Mouse (Mus musculus) embryonic facial prominence, embryonic 15.5 days (tissue): ENCODE measurements at regions not wholly inside any gene's neighbourhood (a gene's known extent, or its start where the extent isn't known, plus 50 kb on each side); places are given as distances from the start of the nearest gene placed in this dataset.

Experiments
- ATAC-seq: fragments of 200-750 bp; cut with Nextera tagmentation; 2 replicates; pipeline ENCODE4 v1.8.0; 2017; ENCODE audit warnings: low read depth, moderate TSS enrichment; ENCODE audit not compliant: insufficient number of reproducible peaks, low FRiP score, low TSS enrichment
- H3K27ac ChIP-seq: fragments of 300-500 bp; sonication (generic); replicated peaks from 2 replicates; pipeline ENCODE4 v1.5.1; 2015; ENCODE audit warnings: mild to moderate bottlenecking, inconsistent platforms
- H3K27me3 ChIP-seq: fragments of 300-500 bp; sonication (generic); 2 replicates; pipeline ENCODE4 v1.6.1; 2015; ENCODE audit warnings: inconsistent platforms
- H3K36me3 ChIP-seq: fragments of 300-500 bp; sonication (generic); 2 replicates; pipeline ENCODE4 v1.6.1; 2015; ENCODE audit warnings: mild to moderate bottlenecking, inconsistent platforms
- H3K4me1 ChIP-seq: fragments of 300-500 bp; sonication (generic); 2 replicates; pipeline ENCODE4 v1.6.1; 2015; ENCODE audit warnings: inconsistent platforms
- H3K4me2 ChIP-seq: fragments of 300-500 bp; sonication (generic); replicated peaks from 2 replicates; pipeline ENCODE4 v1.6.1; 2015; ENCODE audit warnings: mild to moderate bottlenecking, inconsistent platforms
- H3K4me3 ChIP-seq: fragments of 300-500 bp; sonication (generic); replicated peaks from 2 replicates; pipeline ENCODE4 v1.5.1; 2015; ENCODE audit warnings: mild to moderate bottlenecking, inconsistent platforms
- H3K9ac ChIP-seq: fragments of 300-500 bp; sonication (generic); 2 replicates; pipeline ENCODE4 v1.6.1; 2015; ENCODE audit warnings: inconsistent platforms
- H3K9me3 ChIP-seq: fragments of 300-500 bp; sonication (generic); replicated peaks from 2 replicates; pipeline ENCODE4 v1.6.1; 2016; ENCODE audit warnings: inconsistent platforms
- WGBS: fragments of 180-500 bp; shearing (Covaris S2); methylation state at CpG from one replicate; pipeline ENCODE4 v1.1.7; 2015; 5-methylcytosine and 5-hydroxymethylcytosine counted together

DNA sequence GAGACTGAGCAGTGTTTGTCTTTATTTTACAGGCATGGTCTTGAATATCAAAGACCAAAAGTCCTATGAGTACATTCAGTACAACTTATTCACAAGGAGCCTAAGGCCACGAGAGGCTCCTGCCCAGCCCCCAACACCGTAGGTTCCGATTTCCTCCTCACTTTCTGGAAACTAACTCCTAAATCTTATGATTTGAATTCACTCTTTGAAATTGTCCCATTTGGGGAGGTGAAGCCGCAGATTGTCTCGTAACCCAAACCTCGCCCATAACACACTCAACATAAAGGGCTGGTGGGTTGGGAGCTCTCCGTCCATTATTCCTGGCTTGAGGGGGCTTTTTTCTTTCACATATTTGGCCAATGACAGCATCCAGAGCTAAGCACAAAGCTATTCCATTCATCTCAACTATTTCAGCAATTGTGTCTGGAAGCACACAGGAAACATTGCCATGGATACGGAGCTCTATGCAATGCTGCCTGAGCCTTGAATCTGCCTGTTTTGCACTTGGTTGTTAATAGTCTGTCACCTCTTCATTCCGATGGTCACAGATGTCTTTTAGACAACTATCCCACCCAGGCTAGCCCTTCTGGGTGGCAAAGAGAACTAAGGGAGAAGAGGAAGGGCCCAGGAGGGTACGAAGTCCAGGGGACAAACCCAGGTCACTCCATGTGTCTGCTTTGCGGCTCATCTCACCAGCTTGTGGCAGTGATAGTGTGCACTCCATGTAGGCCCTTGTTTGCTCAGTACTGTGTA, 86.6 kb downstream of the Irs2 start:
- ATAC-seq, result no peak; the same call in 1 of the 2 replicates
- no peaks in the 10 kb centered on the region for H3K36me3 ChIP-seq
- H3K27ac ChIP-seq, result no peak overlapping the region
- 44% methylated on average over 11 of the region's 11 CpGs for WGBS
- H3K9me3 ChIP-seq, result no peaks in the 10 kb centered on the region
- H3K9ac ChIP-seq, result no peak overlapping the region
- H3K4me2 ChIP-seq, result no peak overlapping the region
- H3K4me3 ChIP-seq, result no peak overlapping the region
- peaks cover 51% of the 10 kb centered on the region for H3K4me1 ChIP-seq
- 0 out of 2 replicates have a peak, but pooled peaks cover 4% of the 10 kb centered on the region for H3K27me3 ChIP-seq

DNA sequence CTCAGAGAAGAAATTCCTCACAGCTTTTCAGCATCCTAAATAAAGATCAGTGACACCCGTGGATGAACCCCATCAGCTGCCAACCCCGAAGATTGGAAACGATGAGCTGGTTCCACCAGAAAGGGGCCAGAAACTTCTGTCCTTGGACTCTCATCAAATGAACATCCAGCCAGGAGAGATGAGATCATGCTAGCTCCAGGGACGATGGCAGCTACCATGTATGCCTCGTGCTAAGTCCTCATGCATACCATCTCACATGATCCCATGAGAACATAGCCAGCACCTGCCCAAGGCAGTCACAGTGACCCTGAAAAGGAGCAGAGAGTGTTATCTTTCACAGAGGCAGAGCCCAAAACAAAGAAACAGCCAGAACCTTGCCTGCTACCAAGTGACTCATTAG, 88.6 kb downstream of the Irs2 start:
- Histone ChIP-seq H3K36me3 (no peaks in the 10 kb centered on the region), H3K9ac (no peak overlapping the region), H3K4me2 (no peak overlapping the region), H3K27me3 (0 out of 2 replicates have a peak, but pooled peaks cover 4% of the 10 kb centered on the region), H3K9me3 (no peaks in the 10 kb centered on the region), H3K4me1 (peaks cover 31% of the 10 kb centered on the region), H3K4me3 (no peak overlapping the region), H3K27ac (no peak overlapping the region)
- no peak for ATAC-seq
- WGBS, result 74% methylated on average over 5 of the region's 5 CpGs

DNA sequence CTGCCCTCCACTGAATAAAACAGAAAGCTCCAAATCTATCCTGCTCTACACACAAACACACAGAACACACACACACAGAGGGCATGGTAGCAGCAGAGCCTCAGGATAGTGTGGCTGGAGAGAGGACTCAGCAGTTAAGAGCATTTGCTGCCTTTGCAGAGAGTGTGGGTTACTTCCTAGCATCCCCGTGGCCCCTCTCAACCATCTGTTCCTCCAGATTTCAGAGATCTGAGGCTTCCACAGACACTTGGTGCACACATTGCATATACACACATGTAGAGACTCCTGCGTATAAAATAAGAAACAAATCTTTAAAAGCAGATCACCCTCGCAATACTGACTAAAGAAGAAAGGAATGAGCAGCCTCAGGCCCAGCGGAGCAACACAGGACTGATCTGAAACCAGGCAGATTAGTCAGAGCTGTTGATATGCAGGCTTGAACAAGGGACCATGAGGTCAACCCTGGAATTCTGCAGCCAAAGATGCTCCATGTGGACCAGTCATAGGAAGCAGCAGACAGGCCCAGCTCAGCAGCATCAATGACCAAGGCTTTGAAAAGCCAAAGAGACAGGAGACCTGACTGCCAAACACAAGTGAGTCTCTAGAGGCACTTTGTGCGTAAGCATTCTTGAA, 89.7 kb downstream of the Irs2 start:
- H3K27ac ChIP-seq, result no peak overlapping the region
- H3K4me1 ChIP-seq, result peaks cover 21% of the 10 kb centered on the region
- H3K4me3 ChIP-seq, result no peak overlapping the region
- no peak overlapping the region for H3K4me2 ChIP-seq
- ATAC-seq, result no peak
- H3K9me3 ChIP-seq, result no peaks in the 10 kb centered on the region
- H3K9ac ChIP-seq, result no peak overlapping the region
- H3K27me3 ChIP-seq, result 0 out of 2 replicates have a peak, but pooled peaks cover 4% of the 10 kb centered on the region
- WGBS, result 60% methylated on average over 5 of the region's 5 CpGs
- no peaks in the 10 kb centered on the region for H3K36me3 ChIP-seq

DNA sequence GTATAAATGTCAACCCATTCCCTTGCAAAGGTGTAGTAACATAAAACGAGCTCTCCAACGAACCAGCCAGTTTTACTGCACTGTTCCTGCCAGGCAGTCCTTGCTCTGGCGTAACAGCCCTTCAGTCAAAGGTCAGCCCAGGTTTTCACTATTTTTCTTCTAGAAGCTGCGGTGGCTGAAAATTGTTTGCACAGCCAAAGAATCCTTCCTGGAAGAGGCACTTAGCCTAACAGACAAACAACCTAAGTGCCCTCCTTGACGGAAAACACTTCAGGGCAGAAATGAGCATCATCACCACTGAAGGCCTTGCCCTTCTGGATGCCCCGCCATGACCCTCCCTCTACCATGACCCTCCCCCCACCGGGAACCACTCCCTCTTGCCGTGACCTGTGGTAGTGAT, 93.6 kb downstream of the Irs2 start:
- 80% methylated on average over 8 of the region's 8 CpGs for WGBS
- no peak for ATAC-seq
- H3K4me1 ChIP-seq, result 0 out of 2 replicates have a peak, but pooled peaks cover 2% of the 10 kb centered on the region

DNA sequence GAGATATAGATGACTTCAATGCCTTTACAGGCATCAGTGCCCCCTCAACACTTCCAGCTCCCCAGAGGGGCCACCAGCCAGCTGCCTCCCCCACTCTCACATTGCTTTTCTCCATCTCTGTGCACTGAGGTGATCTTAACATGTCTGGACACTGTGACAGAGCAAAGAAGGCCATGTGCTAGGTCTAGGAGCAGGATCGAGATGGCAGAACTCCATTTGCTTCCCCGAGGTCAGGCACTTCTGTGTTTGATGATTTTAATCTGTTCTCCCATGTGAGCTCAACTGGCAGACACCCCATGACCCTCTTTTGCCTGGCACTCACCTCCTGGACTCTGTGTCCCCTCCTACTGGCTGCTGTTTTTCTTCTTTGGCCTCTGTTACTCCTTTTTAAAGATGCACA, 95.8 kb downstream of the Irs2 start:
- WGBS, result 62% methylated on average over 2 of the region's 2 CpGs
- no peak overlapping the region for H3K4me2 ChIP-seq
- H3K4me1 ChIP-seq, result 0 out of 2 replicates have a peak, but pooled peaks cover 2% of the 10 kb centered on the region

More for the DNA sequence above, 93.6 kb downstream of the Irs2 start:
- Histone ChIP-seq H3K4me2 (no peak overlapping the region), H3K4me3 (no peak overlapping the region), H3K9me3 (no peaks in the 10 kb centered on the region), H3K36me3 (no peaks in the 10 kb centered on the region), H3K9ac (no peak overlapping the region), H3K27me3 (0 out of 2 replicates have a peak, but pooled peaks cover 6% of the 10 kb centered on the region), H3K27ac (no peak overlapping the region)

DNA sequence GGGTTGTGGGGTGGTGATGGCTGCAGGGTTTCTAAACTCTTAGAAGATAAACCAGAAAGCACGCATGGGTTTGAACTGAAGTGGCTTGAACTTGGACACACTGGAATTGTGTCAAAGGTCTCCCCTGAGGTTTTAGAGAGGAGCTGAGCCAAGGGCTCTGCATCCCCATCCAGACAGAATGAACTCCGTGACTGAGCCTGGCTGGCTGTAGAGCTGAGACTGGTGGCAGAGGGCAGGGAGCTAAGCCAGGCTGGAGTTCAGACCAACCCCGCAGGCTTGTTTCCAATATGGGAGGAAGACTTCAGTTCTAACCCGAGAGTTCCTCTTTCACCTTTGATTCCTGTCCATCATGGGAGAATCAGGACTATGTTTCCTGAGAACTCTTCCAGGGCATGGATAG, 96.9 kb downstream of the Irs2 start:
- no peak for ATAC-seq
- Histone ChIP-seq H3K4me2 (no peak overlapping the region), H3K27me3 (0 out of 2 replicates have a peak, but pooled peaks cover 2% of the 10 kb centered on the region), H3K4me1 (0 out of 2 replicates have a peak, but pooled peaks cover 2% of the 10 kb centered on the region), H3K36me3 (no peaks in the 10 kb centered on the region), H3K9ac (no peak overlapping the region), H3K4me3 (no peak overlapping the region), H3K9me3 (no peaks in the 10 kb centered on the region), H3K27ac (no peak overlapping the region)
- 88% methylated on average over 4 of the region's 4 CpGs for WGBS

More for the DNA sequence above, 95.8 kb downstream of the Irs2 start:
- Histone ChIP-seq H3K27me3 (0 out of 2 replicates have a peak, but pooled peaks cover 2% of the 10 kb centered on the region), H3K36me3 (no peaks in the 10 kb centered on the region), H3K27ac (no peak overlapping the region), H3K4me3 (no peak overlapping the region), H3K9me3 (no peaks in the 10 kb centered on the region), H3K9ac (no peak overlapping the region)
- ATAC-seq, result no peak

DNA sequence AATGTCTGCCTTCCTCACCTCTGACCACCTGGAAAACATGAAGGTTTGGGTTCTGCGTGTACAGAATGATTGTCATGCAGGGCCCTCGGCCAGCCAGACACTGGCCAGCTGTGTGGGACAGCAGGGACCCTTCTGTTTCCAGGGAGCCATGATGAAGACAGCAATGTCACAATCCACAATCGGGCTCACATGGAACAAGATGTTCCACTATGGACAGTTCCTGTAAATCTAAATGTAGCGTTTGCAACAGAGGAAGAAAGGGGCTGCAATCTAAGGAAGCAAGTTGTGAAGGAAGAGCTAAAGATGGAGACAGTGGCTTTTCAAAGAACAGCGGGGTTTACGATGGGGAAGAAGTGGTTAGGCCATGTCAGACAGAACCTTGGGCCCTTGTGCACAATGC, 97.3 kb downstream of the Irs2 start:
- H3K4me1 ChIP-seq, result 0 out of 2 replicates have a peak, but pooled peaks cover 2% of the 10 kb centered on the region
- no peak overlapping the region for H3K27ac ChIP-seq
- no peaks in the 10 kb centered on the region for H3K9me3 ChIP-seq
- no peak for ATAC-seq
- no peak overlapping the region for H3K4me3 ChIP-seq
- H3K36me3 ChIP-seq, result no peaks in the 10 kb centered on the region
- H3K4me2 ChIP-seq, result no peak overlapping the region
- 80% methylated on average over 6 of the region's 6 CpGs for WGBS
- no peak overlapping the region for H3K9ac ChIP-seq
- 0 out of 2 replicates have a peak, but pooled peaks cover 2% of the 10 kb centered on the region for H3K27me3 ChIP-seq

DNA sequence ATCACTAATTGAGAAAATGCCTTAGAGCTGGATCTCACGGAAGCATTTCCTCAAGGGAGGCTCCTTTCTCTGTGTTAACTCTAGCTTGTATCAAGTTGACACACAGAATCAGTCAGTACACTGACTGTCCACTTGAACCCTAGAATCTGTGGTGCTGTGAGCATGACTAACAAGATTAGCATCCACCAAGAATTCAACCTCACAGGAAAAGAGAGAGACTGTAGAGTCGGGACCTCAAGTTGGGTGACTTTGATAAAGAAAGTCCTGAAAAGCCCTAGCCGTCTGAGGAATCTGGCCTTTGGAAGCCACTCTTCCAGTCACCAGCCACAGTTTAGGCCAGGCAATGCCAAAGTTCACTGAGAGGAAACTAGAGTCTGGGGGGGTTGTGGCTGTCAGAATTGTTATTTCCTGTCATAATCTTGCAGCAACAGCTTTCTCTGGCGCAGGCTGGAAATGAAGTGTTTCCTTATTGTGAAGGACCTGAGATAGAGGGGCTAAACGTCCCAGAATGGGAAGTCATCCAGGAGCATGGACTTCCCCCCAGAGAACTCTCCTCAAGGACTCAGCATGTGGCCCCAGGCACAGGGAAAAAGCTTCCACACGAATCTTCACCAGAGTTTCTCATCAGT, 97.9 kb downstream of the Irs2 start:
- no peak for ATAC-seq

DNA sequence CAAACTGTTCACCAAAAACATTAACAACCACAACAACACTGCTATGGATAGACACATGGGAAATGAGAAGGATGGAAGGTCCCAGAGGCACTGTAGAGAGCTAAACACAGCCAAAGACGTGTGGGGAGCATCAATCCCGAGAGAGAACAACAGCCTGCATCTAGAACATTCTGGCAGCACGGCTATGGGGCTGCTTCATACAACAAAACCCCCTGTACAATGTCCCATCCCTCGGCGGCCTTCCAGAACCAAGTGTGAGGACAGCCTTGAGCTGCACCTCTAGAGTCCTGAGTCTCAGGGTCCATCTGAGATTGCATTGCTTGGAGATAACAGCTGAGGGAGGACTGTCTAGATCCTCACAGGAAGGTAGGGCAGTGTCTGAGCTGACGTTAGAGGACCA, 99.1 kb downstream of the Irs2 start:
- Histone ChIP-seq H3K27me3 (0 out of 2 replicates have a peak, but pooled peaks cover 2% of the 10 kb centered on the region), H3K4me3 (no peak overlapping the region), H3K36me3 (no peaks in the 10 kb centered on the region), H3K9me3 (no peaks in the 10 kb centered on the region), H3K4me2 (no peak overlapping the region), H3K9ac (no peak overlapping the region), H3K27ac (no peak overlapping the region), H3K4me1 (0 out of 2 replicates have a peak, but pooled peaks cover 2% of the 10 kb centered on the region)
- WGBS, result 80% methylated on average over 6 of the region's 6 CpGs
- no peak for ATAC-seq

More for the DNA sequence above, 97.9 kb downstream of the Irs2 start:
- Histone ChIP-seq H3K27ac (no peak overlapping the region), H3K4me3 (no peak overlapping the region), H3K4me2 (no peak overlapping the region), H3K36me3 (no peaks in the 10 kb centered on the region), H3K4me1 (0 out of 2 replicates have a peak, but pooled peaks cover 2% of the 10 kb centered on the region), H3K9me3 (no peaks in the 10 kb centered on the region), H3K9ac (no peak overlapping the region), H3K27me3 (0 out of 2 replicates have a peak, but pooled peaks cover 2% of the 10 kb centered on the region)
- WGBS, result 42% methylated on average over 6 of the region's 6 CpGs

DNA sequence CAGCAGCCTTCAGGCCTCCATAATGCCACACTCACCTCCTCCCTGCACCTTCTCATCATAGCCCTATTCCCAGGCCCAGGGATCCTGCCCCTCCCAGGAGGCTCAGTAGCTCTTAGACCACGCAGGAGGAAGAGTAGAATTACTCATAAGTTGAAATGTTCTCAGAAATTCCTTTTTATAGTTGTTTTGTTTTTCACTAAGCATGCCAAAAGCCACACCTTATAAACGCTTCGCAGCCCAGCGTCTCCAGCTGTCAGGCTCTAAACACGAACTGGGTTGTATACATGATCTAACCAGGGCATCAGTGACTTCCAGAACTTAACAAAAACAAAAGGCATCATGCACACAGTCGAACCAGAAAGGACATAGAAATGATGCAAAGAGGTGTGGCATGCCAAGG, 101.9 kb downstream of the Irs2 start:
- Histone ChIP-seq H3K27ac (no peak overlapping the region), H3K36me3 (no peaks in the 10 kb centered on the region), H3K4me3 (no peak overlapping the region), H3K9ac (no peak overlapping the region), H3K9me3 (no peaks in the 10 kb centered on the region), H3K4me2 (no peak overlapping the region), H3K4me1 (0 out of 2 replicates have a peak, but pooled peaks cover 2% of the 10 kb centered on the region), H3K27me3 (0 out of 2 replicates have a peak, but pooled peaks cover 2% of the 10 kb centered on the region)
- no peak for ATAC-seq
- WGBS, result 49% methylated on average over 6 of the region's 6 CpGs

DNA sequence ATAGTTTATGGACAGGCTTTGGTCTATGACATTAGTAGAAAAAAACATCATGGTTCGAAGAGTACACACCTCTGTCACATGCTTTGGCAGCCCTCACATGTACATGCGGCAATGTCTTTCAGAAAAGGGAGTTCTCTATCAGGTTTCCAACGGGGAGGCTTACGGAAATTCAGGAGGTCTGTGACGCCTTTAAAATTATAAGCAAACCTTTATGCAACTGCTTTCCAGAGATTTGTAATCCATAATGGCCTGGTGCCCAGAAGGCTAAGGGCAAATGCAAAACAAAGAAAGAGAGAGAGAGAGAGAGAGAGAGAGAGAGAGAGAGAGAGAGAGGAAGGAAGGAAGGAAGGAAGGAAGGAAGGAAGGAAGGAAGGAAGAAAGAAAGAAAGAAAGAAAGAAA, 102.5 kb downstream of the Irs2 start:
- WGBS, result 68% methylated on average over 5 of the region's 5 CpGs

More for the DNA sequence above, 102.5 kb downstream of the Irs2 start:
- H3K36me3 ChIP-seq, result no peaks in the 10 kb centered on the region
- no peak for ATAC-seq
- H3K4me2 ChIP-seq, result no peak overlapping the region
- H3K9ac ChIP-seq, result no peak overlapping the region
- H3K4me1 ChIP-seq, result 0 out of 2 replicates have a peak, but pooled peaks cover 2% of the 10 kb centered on the region
- 0 out of 2 replicates have a peak, but pooled peaks cover 1% of the 10 kb centered on the region for H3K27me3 ChIP-seq
- H3K4me3 ChIP-seq, result no peak overlapping the region
- no peak overlapping the region for H3K27ac ChIP-seq
- no peaks in the 10 kb centered on the region for H3K9me3 ChIP-seq
